Mouse (Mus musculus): ENCODE results near the gene Zbtb1.

Zbtb1 gene

GRCm38 (mm10) chr12:76380151-76380550, 10.1 kb downstream of the Zbtb1 start:
- ChIA-PET CTCF (interaction anchor here in 3 of 4 experiments (0.6 to 1.4 kb wide), 3 partner anchors 12 to 116 kb away, joined by 3 to 5 read pairs (median 3); no protein-coding TSS in a partner anchor), POLR2A (interaction anchor here in 2 of 4 experiments (0.9 to 4.5 kb wide), 14 partner anchors 9 to 150 kb away, joined by 3 to 38 read pairs (median 4); partner anchors contain the start of genes Zbtb1 (in 2 of the 2), Hspa2 (in 1 of the 2) and Zbtb25 (in 1 of the 2))

GRCm38 (mm10) chr12:76385342-76385741, 15.3 kb downstream of the Zbtb1 start:
- ChIA-PET CTCF (interaction anchor here in 2 of 4 experiments (0.9 to 1.6 kb wide), 2 partner anchors 16 to 17 kb away, joined by 3 to 4 read pairs; no protein-coding TSS in a partner anchor), POLR2A (interaction anchor here in 3 of 4 experiments (0.6 to 3.1 kb wide), 13 partner anchors 9 to 111 kb away, joined by 3 to 16 read pairs (median 4); partner anchors contain the start of genes Hspa2 (in 2 of the 3), Zbtb1 (in 1 of the 3) and Zbtb25 (in 1 of the 3))

- CTCF ChIA-PET = no interaction called here
- POLR2A ChIA-PET = interaction anchor here in 2 of 4 experiments (0.6 to 2.5 kb wide), 7 partner anchors 14 to 116 kb away, joined by 3 to 7 read pairs (median 3); partner anchors contain the start of gene Hspa2 (in 1 of the 2)
Observed at GRCm38 (mm10) chr12:76388794-76389193, 18.7 kb downstream of the Zbtb1 start.

- POLR2A ChIA-PET = interaction anchor here (0.6 to 4.4 kb wide), 11 partner anchors 10 to 175 kb away, joined by 3 to 25 read pairs (median 4); partner anchors contain the start of gene Hspa2 (in 1 of the 4)
- CTCF ChIA-PET = interaction anchor here in 3 of 4 experiments (0.7 to 2.5 kb wide), 8 partner anchors 10 to 184 kb away, joined by 3 to 14 read pairs (median 5); partner anchors contain the start of gene Hspa2 (in 1 of the 3)
Observed at GRCm38 (mm10) chr12:76391595-76392271, 21.7 kb downstream of the Zbtb1 start.

GRCm38 (mm10) chr12:76392979-76393378, 22.9 kb downstream of the Zbtb1 start:
- CTCF ChIA-PET = interaction anchor here in 1 of 4 experiments (2.5 kb wide), 1 partner anchor 8 kb away, joined by 14 read pairs; no protein-coding TSS in a partner anchor
- POLR2A ChIA-PET = interaction anchor here in 3 of 4 experiments (1.0 to 4.4 kb wide), 5 partner anchors 9 to 17 kb away, joined by 4 to 25 read pairs (median 7); partner anchors contain the start of gene Hspa2 (in 1 of the 3)

- ChIA-PET CTCF (no interaction called here), POLR2A (interaction anchor here in 3 of 4 experiments (0.5 to 1.0 kb wide), 3 partner anchors 12 to 32 kb away, joined by 3 to 4 read pairs (median 4); no protein-coding TSS in a partner anchor)
Observed at GRCm38 (mm10) chr12:76397281-76397680, 27.2 kb downstream of the Zbtb1 start.

- POLR2A ChIA-PET = interaction anchor here in 3 of 4 experiments (0.8 to 2.1 kb wide), 9 partner anchors 9 to 185 kb away, joined by 3 to 7 read pairs (median 3); partner anchors contain the start of gene Mthfd1 (in 1 of the 3)
- CTCF ChIA-PET = interaction anchor here (0.6 to 2.2 kb wide), 13 partner anchors 10 to 367 kb away, joined by 3 to 14 read pairs (median 4); no protein-coding TSS in a partner anchor
Observed at GRCm38 (mm10) chr12:76401674-76402073, 31.6 kb downstream of the Zbtb1 start.

GRCm38 (mm10) chr12:76402991-76403885, 33.2 kb downstream of the Zbtb1 start:
- ChIA-PET CTCF (interaction anchor here (0.6 to 1.9 kb wide), 10 partner anchors 11 to 374 kb away, joined by 3 to 8 read pairs (median 4); no protein-coding TSS in a partner anchor), POLR2A (interaction anchor here (0.6 to 4.4 kb wide), 71 partner anchors 9 to 807 kb away, joined by 3 to 26 read pairs (median 4); partner anchors contain the start of genes Ppp1r36 (in 3 of the 4), Mthfd1 (in 1 of the 4), Ppp2r5e (in 1 of the 4) and Wdr89 (in 1 of the 4))

- CTCF ChIA-PET = interaction anchor here in 3 of 4 experiments (0.6 to 1.9 kb wide), 7 partner anchors 12 to 374 kb away, joined by 3 to 8 read pairs (median 4); no protein-coding TSS in a partner anchor
- POLR2A ChIA-PET = interaction anchor here in 3 of 4 experiments (0.6 to 4.4 kb wide), 62 partner anchors 10 to 808 kb away, joined by 3 to 26 read pairs (median 4); partner anchors contain the start of genes Ppp1r36 (in 2 of the 3), Mthfd1 (in 1 of the 3), Ppp2r5e (in 1 of the 3) and Wdr89 (in 1 of the 3)
Observed at GRCm38 (mm10) chr12:76403886-76404537, 33.9 kb downstream of the Zbtb1 start, which contains the start of gene Hspa2. Hspa2 (plus strand) TSS chr12:76404176.

- POLR2A ChIA-PET = interaction anchor here in 3 of 4 experiments (0.6 to 4.4 kb wide), 20 partner anchors 10 to 704 kb away, joined by 3 to 26 read pairs (median 4); partner anchors contain the start of genes Akap5 (in 1 of the 3), Ppp1r36 (in 1 of the 3) and Zbtb1 (in 1 of the 3)
- CTCF ChIA-PET = interaction anchor here in 2 of 4 experiments (0.6 to 1.5 kb wide), 2 partner anchors 50 to 373 kb away, joined by 3 read pairs; no protein-coding TSS in a partner anchor
Observed at GRCm38 (mm10) chr12:76404836-76405182, 34.7 kb downstream of the Zbtb1 start.

GRCm38 (mm10) chr12:76405183-76405970, 35.3 kb downstream of the Zbtb1 start:
- POLR2A ChIA-PET = interaction anchor here in 3 of 4 experiments (0.6 to 4.4 kb wide), 29 partner anchors 10 to 705 kb away, joined by 3 to 26 read pairs (median 3); partner anchors contain the start of genes Akap5 (in 1 of the 3), Ppp1r36 (in 1 of the 3) and Zbtb1 (in 1 of the 3)
- CTCF ChIA-PET = interaction anchor here in 3 of 4 experiments (0.6 to 1.1 kb wide), 4 partner anchors 16 to 191 kb away, joined by 3 to 5 read pairs (median 4); no protein-coding TSS in a partner anchor

GRCm38 (mm10) chr12:76405971-76406370, 35.9 kb downstream of the Zbtb1 start:
- CTCF ChIA-PET = interaction anchor here in 1 of 4 experiments (1.1 kb wide), 1 partner anchor 190 kb away, joined by 3 read pairs; no protein-coding TSS in a partner anchor
- POLR2A ChIA-PET = interaction anchor here in 3 of 4 experiments (0.6 to 4.4 kb wide), 31 partner anchors 9 to 177 kb away, joined by 3 to 26 read pairs (median 3); partner anchors contain the start of genes Akap5 (in 1 of the 3), Ppp1r36 (in 1 of the 3) and Zbtb1 (in 1 of the 3)

GRCm38 (mm10) chr12:76407184-76407583, 37.1 kb downstream of the Zbtb1 start:
- ChIA-PET CTCF (interaction anchor here in 1 of 4 experiments (0.6 to 1.2 kb wide), 2 partner anchors 23 to 367 kb away, joined by 3 to 5 read pairs; no protein-coding TSS in a partner anchor), POLR2A (interaction anchor here in 3 of 4 experiments (0.6 to 4.4 kb wide), 15 partner anchors 8 to 862 kb away, joined by 3 to 26 read pairs (median 3); partner anchors contain the start of gene Ppp1r36 (in 1 of the 3))

GRCm38 (mm10) chr12:76409166-76409565, 39.1 kb downstream of the Zbtb1 start:
- ChIA-PET CTCF (interaction anchor here in 1 of 4 experiments (1.4 kb wide), 1 partner anchor 10 kb away, joined by 4 read pairs; no protein-coding TSS in a partner anchor), POLR2A (no interaction called here)

GRCm38 (mm10) chr12:76415383-76416010, 45.4 kb downstream of the Zbtb1 start:
- CTCF ChIA-PET = no interaction called here

More at GRCm38 (mm10) chr12:76415383-76416010, 45.4 kb downstream of the Zbtb1 start:
- POLR2A ChIA-PET = interaction anchor here in 1 of 4 experiments (0.8 to 1.1 kb wide), 2 partner anchors 9 to 11 kb away, joined by 3 to 4 read pairs; no protein-coding TSS in a partner anchor
